Mouse (Mus musculus): ENCODE measurements around the gene Nmt1.

DNA sequence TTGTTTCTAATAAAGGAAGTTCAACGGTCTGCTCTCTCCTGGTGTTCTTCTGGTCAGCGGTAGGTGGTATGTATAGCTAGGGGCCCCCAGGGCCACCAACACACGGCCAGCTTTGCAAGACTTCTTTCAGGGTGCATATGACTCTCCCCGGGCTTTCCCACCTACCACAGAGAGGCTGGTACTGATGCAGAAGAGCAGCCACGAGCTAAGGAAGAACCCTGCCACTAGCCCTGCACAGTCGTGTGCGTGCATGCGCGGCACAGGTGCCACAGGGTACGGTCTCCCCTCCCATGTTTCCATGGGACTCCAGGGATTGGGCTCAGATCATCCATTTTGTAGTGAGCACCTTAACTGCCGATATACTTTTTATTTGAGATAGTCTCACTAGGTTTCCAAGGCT is 40.9 kb downstream of the Nmt1 start:
- TF ChIP-seq CTCF (IDR thresholded peaks at IDR 0.05; ENCODE audit: borderline replicate concordance, insufficient read depth, low read depth, low read length) = no peak
- no peak for TF ChIP-seq POLR2A (IDR thresholded peaks at IDR 0.05; ENCODE audit: borderline replicate concordance, insufficient read depth, low read length)

Measured in cerebellum, adult 2 months (tissue).